Mouse (Mus musculus) bone marrow, adult 2 months (tissue): Measurements from ENCODE around the gene Khdc1c. TPM values are rescaled to one million over a fixed set of nuclear protein-coding genes. Genes with fewer than 3 reads are reported as not detected.

Source experiments
- H3K27ac ChIP-seq: fragments of 200-500 bp; 2 replicates; pipeline ENCODE4 v1.5.1; 2012; ENCODE audit warnings: low read depth, mild to moderate bottlenecking, control low read depth, inconsistent platforms, low read length; ENCODE audit not compliant: control insufficient read depth, poor library complexity, insufficient read depth
- H3K4me1 ChIP-seq: fragments of 200-500 bp; 2 replicates; pipeline ENCODE4 v1.6.1; 2011; ENCODE audit warnings: low read length; ENCODE audit not compliant: control insufficient read depth, insufficient read depth
- H3K4me3 ChIP-seq: fragments of 200-500 bp; replicated peaks from 2 replicates; pipeline ENCODE3; 2011; ENCODE audit warnings: mild to moderate bottlenecking, low read depth, low read length, control low read depth; ENCODE audit not compliant: control insufficient read depth
- CTCF ChIP-seq: fragments of 200-500 bp; IDR thresholded peaks from 2 replicates; pipeline ENCODE4 v1.5.1; 2011; ENCODE audit warnings: low read length, control low read depth; ENCODE audit not compliant: control insufficient read depth, insufficient read depth
- POLR2A ChIP-seq: fragments of 200-500 bp; IDR thresholded peaks from 2 replicates; pipeline ENCODE4 v1.6.1; 2011; ENCODE audit warnings: low read depth, mild to moderate bottlenecking, control low read depth, low read length, borderline replicate concordance; ENCODE audit not compliant: control insufficient read depth
- WGBS: fragments of 180-500 bp; shearing (Covaris S2); methylation state at CpG from one replicate; pipeline ENCODE4 v1.1.7; 2018; 5-methylcytosine and 5-hydroxymethylcytosine counted together
- polyA plus RNA-seq: library from polyadenylated mRNA; stranded (reverse); fragments of >200 nt; gene quantifications from 2 replicates; pipeline ENCODE4 v1.2.4, GENCODE M21; 2011; ENCODE audit warnings: low replicate concordance; ENCODE audit not compliant: missing spikeins, insufficient read depth, insufficient read length

Gene Khdc1c
- polyA plus RNA-seq, 1 experiment = not detected

GRCm38 (mm10) chr1:21411331-21412196, 43.4 kb downstream of the Khdc1c start:
- 75% methylated on average over 18 of the region's 18 CpGs for WGBS
- Histone ChIP-seq H3K4me3 (no peak overlapping the region), H3K27ac (no peak overlapping the region), H3K4me1 (no peaks in the 10 kb centered on the region)
- no peak for TF ChIP-seq CTCF
- TF ChIP-seq POLR2A = no peak

GRCm38 (mm10) chr1:21412197-21412555, 44.0 kb downstream of the Khdc1c start:
- WGBS = 79% methylated on average over 2 of the region's 2 CpGs
- Histone ChIP-seq H3K27ac (no peak overlapping the region), H3K4me3 (no peak overlapping the region), H3K4me1 (no peaks in the 10 kb centered on the region)
- TF ChIP-seq CTCF = no peak
- TF ChIP-seq POLR2A = no peak

GRCm38 (mm10) chr1:21419370-21419769, 51.2 kb downstream of the Khdc1c start:
- Histone ChIP-seq H3K4me1 (no peaks in the 10 kb centered on the region), H3K27ac (no peak overlapping the region), H3K4me3 (no peak overlapping the region)
- TF ChIP-seq POLR2A (no peak), CTCF (no peak)

Other genes with a start within 250 kb of the Khdc1c start
- gene Tmem14a, start 149.8 kb upstream of the Khdc1c start, polyA plus RNA-seq = 1.7 TPM in 1 of 2 replicates, not detected in the other
- gene Gsta3, start 127.7 kb upstream of the Khdc1c start, polyA plus RNA-seq = 2.9 and 11.5 TPM in 2 replicates
- not detected in 2 replicates for gene Khdc1a, start 18.7 kb upstream of the Khdc1c start, polyA plus RNA-seq
- not detected in 2 replicates for gene Khdc1b, start 15.2 kb downstream of the Khdc1c start, polyA plus RNA-seq